Mouse (Mus musculus) heart, postnatal 4 days (tissue): ENCODE measurements at regions not wholly inside any gene's neighbourhood (a gene's known extent, or its start where the extent isn't known, plus 50 kb on each side); places are given as distances from the start of the nearest gene placed in this dataset.
A peak's percentile ranks its signal among the peaks of the same experiment; 100 is the strongest.

ENCODE experiments used
- DNase-seq: peaks from one replicate; pipeline ENCODE4 v3.0.0; 2021

GRCm38 (mm10) chr13:11490766-11491165 lies 616.0 kb downstream of the Ryr2 start:
- no peak for DNase-seq

- DNase-seq: peak; percentile 6
Observed at GRCm38 (mm10) chr13:11483142-11483541, 623.6 kb downstream of the Ryr2 start.

GRCm38 (mm10) chr13:11482701-11483100 lies 624.0 kb downstream of the Ryr2 start:
- DNase-seq: peak; percentile 6

GRCm38 (mm10) chr13:11460251-11460650 lies 646.5 kb downstream of the Ryr2 start:
- DNase-seq: no peak

GRCm38 (mm10) chr13:11455113-11455512 lies 651.6 kb downstream of the Ryr2 start:
- no peak for DNase-seq

GRCm38 (mm10) chr13:11452448-11452847 lies 654.3 kb downstream of the Ryr2 start:
- no peak for DNase-seq

GRCm38 (mm10) chr13:11432465-11433339 lies 674.0 kb downstream of the Ryr2 start:
- DNase-seq: peak; percentile 71

GRCm38 (mm10) chr13:11426820-11427219 lies 679.9 kb downstream of the Ryr2 start:
- no peak for DNase-seq

- DNase-seq: no peak
Observed at GRCm38 (mm10) chr13:11392027-11392426, 714.7 kb downstream of the Ryr2 start.

- DNase-seq: no peak
Observed at GRCm38 (mm10) chr13:11375452-11375851, 731.3 kb downstream of the Ryr2 start.

- DNase-seq: no peak
Observed at GRCm38 (mm10) chr13:11369456-11369855, 737.3 kb downstream of the Ryr2 start.

GRCm38 (mm10) chr13:11362872-11363271 lies 743.9 kb downstream of the Ryr2 start:
- DNase-seq: no peak

- DNase-seq: no peak
Observed at GRCm38 (mm10) chr13:11348502-11348849, 758.3 kb downstream of the Ryr2 start.

GRCm38 (mm10) chr13:11347787-11348501 lies 758.8 kb downstream of the Ryr2 start:
- no peak for DNase-seq

GRCm38 (mm10) chr13:11344500-11344899 lies 762.2 kb downstream of the Ryr2 start:
- DNase-seq: no peak

GRCm38 (mm10) chr13:11338297-11338616 lies 768.5 kb downstream of the Ryr2 start:
- DNase-seq: peak; percentile 8

- no peak for DNase-seq
Observed at GRCm38 (mm10) chr13:11337610-11338296, 769.0 kb downstream of the Ryr2 start.

GRCm38 (mm10) chr13:11336958-11337357 lies 769.8 kb downstream of the Ryr2 start:
- DNase-seq: no peak

GRCm38 (mm10) chr13:11331991-11332390 lies 774.8 kb downstream of the Ryr2 start:
- DNase-seq: no peak

GRCm38 (mm10) chr13:11308716-11309115 lies 798.0 kb downstream of the Ryr2 start:
- DNase-seq: no peak

- no peak for DNase-seq
Observed at GRCm38 (mm10) chr13:11295493-11295892, 811.3 kb downstream of the Ryr2 start.

- DNase-seq: no peak
Observed at GRCm38 (mm10) chr13:11294689-11295088, 812.1 kb downstream of the Ryr2 start.

- DNase-seq: no peak
Observed at GRCm38 (mm10) chr13:11293750-11294149, 813.0 kb downstream of the Ryr2 start.
